Mouse (Mus musculus) heart, embryonic 14.5 days (tissue): Measurements from ENCODE around the gene Ptf1a. TPM values are rescaled to one million over a fixed set of nuclear protein-coding genes. Genes with fewer than 3 reads are reported as not detected.

Experiments
- ATAC-seq: fragments of 200-750 bp; cut with Nextera tagmentation; 2 replicates; pipeline ENCODE4 v1.8.0; 2017; ENCODE audit warnings: low read depth, moderate TSS enrichment; ENCODE audit not compliant: insufficient number of reproducible peaks, insufficient read depth, low FRiP score
- H3K27ac ChIP-seq, 2 experiments: fragments of 200-500 bp in 1 of 2; fragments of 300-500 bp in 1 of 2; sonication (generic) in 1 of 2; replicated peaks in 1 of 2; 2 replicates each; pipeline ENCODE4 v1.5.1; 2012 to 2014; ENCODE audit warnings: low read depth in 2 of 2, low read length in 2 of 2, control low read depth in 1 of 2, mild to moderate bottlenecking in 1 of 2, mixed read lengths in 1 of 2; ENCODE audit not compliant: control insufficient read depth in 1 of 2, insufficient read depth in 1 of 2
- H3K27me3 ChIP-seq: fragments of 300-500 bp; sonication (generic); 2 replicates; pipeline ENCODE4 v1.6.1; 2014; ENCODE audit warnings: mild to moderate bottlenecking, low read length, control low read depth; ENCODE audit not compliant: control insufficient read depth, insufficient read depth
- H3K36me3 ChIP-seq: fragments of 300-500 bp; sonication (generic); 2 replicates; pipeline ENCODE4 v1.6.1; 2014; ENCODE audit warnings: mild to moderate bottlenecking, control low read depth, low read length, mixed read lengths; ENCODE audit not compliant: control insufficient read depth, insufficient read depth
- H3K4me1 ChIP-seq, 2 experiments: fragments of 200-500 bp in 1 of 2; fragments of 300-500 bp in 1 of 2; sonication (generic) in 1 of 2; 2 replicates each; pipeline ENCODE4 v1.6.1; 2012 to 2014; ENCODE audit warnings: low read length in 2 of 2, control low read depth in 1 of 2, mixed read lengths in 1 of 2; ENCODE audit not compliant: control insufficient read depth in 2 of 2, insufficient read depth in 2 of 2
- H3K4me2 ChIP-seq: fragments of 300-500 bp; sonication (generic); 2 replicates; pipeline ENCODE4 v1.6.1; 2014; ENCODE audit warnings: mild to moderate bottlenecking, low read length
- H3K4me3 ChIP-seq, 2 experiments: fragments of 200-500 bp in 1 of 2; fragments of 300-500 bp in 1 of 2; sonication (generic) in 1 of 2; 2 replicates each; pipeline ENCODE4 v1.5.1; 2012 to 2014; ENCODE audit warnings: low read length in 2 of 2, mild to moderate bottlenecking in 2 of 2, control low read depth in 1 of 2, low read depth in 1 of 2, moderate library complexity in 1 of 2; ENCODE audit not compliant: control insufficient read depth in 1 of 2, insufficient read depth in 1 of 2
- H3K9ac ChIP-seq: fragments of 300-500 bp; sonication (generic); 2 replicates; pipeline ENCODE4 v1.6.1; 2014; ENCODE audit warnings: mild to moderate bottlenecking, low read length
- H3K9me3 ChIP-seq: fragments of 300-500 bp; sonication (generic); 2 replicates; pipeline ENCODE4 v1.6.1; 2016; ENCODE audit warnings: low read length, control low read depth; ENCODE audit not compliant: control insufficient read depth
- WGBS: fragments of 180-500 bp; shearing (Covaris S2); extraction: QIAGEN DNeasy Blood & Tissue Kit; methylation state at CpG from one replicate; pipeline ENCODE4 v1.1.7; 2014; 5-methylcytosine and 5-hydroxymethylcytosine counted together
- polyA plus RNA-seq: library from polyadenylated mRNA; unstranded; fragments of >200 nt; fragmentation: Nextera tagmentation; extraction: Ambion mirVana; gene quantifications from 2 replicates; pipeline ENCODE4 v1.2.1, GENCODE M21; 2014

Gene Ptf1a
- polyA plus RNA-seq, 1 experiment from 2014 or later = not detected

- Histone ChIP-seq H3K4me1 (peaks cover 0 to 5% of the 10 kb centered on the region in 2 experiments; a peak in 3 of 4 replicates), H3K9me3 (no peaks in the 10 kb centered on the region), H3K27ac (no peak overlapping the region), H3K4me3 (no peak overlapping the region), H3K9ac (no peak overlapping the region), H3K36me3 (no peaks in the 10 kb centered on the region), H3K27me3 (peaks cover 93% of the 10 kb centered on the region), H3K4me2 (no peak overlapping the region)
- WGBS = 4% methylated on average over 9 of the region's 9 CpGs
- no peak for ATAC-seq
Measured at GRCm38 (mm10) chr2:19444346-19444745, 1.1 kb upstream of the Ptf1a start.

GRCm38 (mm10) chr2:19445871-19446501 is 523 bp downstream of the Ptf1a start:
- Histone ChIP-seq H3K4me1 (peaks cover 0 to 5% of the 10 kb centered on the region in 2 experiments; a peak in 3 of 4 replicates), H3K9ac (no peak overlapping the region), H3K27me3 (peaks cover 98% of the 10 kb centered on the region), H3K27ac (no peak overlapping the region), H3K36me3 (no peaks in the 10 kb centered on the region), H3K9me3 (no peaks in the 10 kb centered on the region), H3K4me2 (peak overlapping the region; percentile 60), H3K4me3 (peak overlapping the region; percentile 4 to 32)
- ATAC-seq = no peak
- 1% methylated on average over 67 of the region's 67 CpGs for WGBS

DNA sequence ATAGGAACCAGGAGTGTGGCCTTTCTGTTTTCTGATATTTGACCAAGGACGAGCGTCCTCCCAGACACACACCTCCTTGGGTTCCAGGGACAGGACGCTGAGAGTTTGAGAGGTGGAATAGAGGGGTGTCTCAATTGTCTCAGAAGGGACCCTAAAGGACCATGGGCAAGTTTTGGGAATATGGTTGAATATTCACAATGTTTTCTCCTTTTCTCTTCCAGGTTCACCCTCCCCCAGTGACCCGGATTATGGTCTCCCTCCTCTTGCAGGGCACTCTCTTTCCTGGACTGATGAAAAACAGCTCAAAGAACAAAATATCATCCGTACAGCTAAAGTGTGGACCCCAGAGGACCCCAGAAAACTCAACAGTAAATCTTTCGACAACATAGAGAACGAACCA is 1.3 kb downstream of the Ptf1a start:
- H3K27me3 ChIP-seq = peaks cover 98% of the 10 kb centered on the region
- H3K4me3 ChIP-seq = no peak overlapping the region
- no peak overlapping the region for H3K27ac ChIP-seq
- no peak for ATAC-seq
- no peak overlapping the region for H3K4me2 ChIP-seq
- H3K4me1 ChIP-seq = peaks cover 0 to 5% of the 10 kb centered on the region in 2 experiments; a peak in 3 of 4 replicates
- no peak overlapping the region for H3K9ac ChIP-seq
- H3K36me3 ChIP-seq = no peaks in the 10 kb centered on the region
- H3K9me3 ChIP-seq = no peaks in the 10 kb centered on the region
- 7% methylated on average over 7 of the region's 7 CpGs for WGBS

DNA sequence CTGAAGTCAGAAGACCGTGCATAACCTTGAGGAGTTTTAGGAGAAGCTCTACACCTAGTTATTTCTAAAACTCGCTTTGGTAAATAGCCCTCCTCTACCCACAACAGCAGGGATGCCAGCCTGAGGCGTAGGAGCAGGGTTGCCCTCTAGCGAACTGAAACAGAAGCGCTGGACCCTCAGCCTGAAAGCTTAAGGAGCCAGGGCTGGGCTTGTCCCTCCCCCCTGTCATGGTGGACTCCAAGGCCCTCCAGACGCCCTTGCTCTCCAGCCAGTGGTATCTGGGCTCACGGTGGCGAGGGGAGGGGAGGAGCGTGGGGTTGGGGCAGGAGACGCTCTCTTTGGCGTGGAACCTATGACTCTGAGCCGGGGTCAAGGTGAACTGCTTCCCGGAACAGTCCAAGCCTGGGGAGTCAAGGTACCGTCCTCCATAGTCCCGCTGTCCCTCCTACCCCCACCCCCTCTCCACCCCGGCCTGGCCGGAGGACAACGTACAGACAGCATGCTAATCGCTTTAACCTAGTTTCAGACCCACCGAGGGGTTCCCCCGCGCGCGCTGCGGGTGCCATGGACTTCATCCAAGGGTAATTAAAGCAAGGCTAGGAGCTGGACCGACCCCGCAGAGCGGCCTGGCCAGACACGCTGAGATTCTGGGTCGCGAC is 2.7 kb downstream of the Ptf1a start:
- WGBS = 2% methylated on average over 29 of the region's 31 CpGs
- no peaks in the 10 kb centered on the region for H3K36me3 ChIP-seq

DNA sequence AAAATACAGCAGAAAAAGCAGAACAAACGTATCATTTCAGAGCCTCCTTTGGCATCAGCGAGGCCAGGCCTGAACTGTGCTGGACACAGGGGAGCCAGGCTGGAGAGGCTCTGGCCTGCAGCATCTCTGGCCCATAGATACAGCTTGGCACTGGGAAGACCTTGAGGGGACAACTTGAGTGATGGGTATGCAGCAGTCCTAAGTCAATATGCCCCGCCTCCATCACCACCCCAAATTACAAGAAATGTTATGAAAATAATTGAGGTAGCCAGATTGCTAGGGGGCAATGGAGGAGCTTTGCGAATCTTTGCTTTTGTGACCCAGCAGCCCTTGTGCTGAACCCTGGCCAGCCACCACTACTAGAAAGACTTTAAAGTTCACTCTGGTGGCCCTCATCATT is 3.8 kb downstream of the Ptf1a start:
- H3K4me2 ChIP-seq = no peak overlapping the region
- 48% methylated on average over 4 of the region's 4 CpGs for WGBS
- no peak overlapping the region for H3K9ac ChIP-seq
- H3K9me3 ChIP-seq = no peaks in the 10 kb centered on the region
- peaks cover 0 to 5% of the 10 kb centered on the region in 2 experiments; a peak in 3 of 4 replicates for H3K4me1 ChIP-seq
- no peak for ATAC-seq
- H3K36me3 ChIP-seq = no peaks in the 10 kb centered on the region
- H3K27ac ChIP-seq = no peak overlapping the region
- no peak overlapping the region for H3K4me3 ChIP-seq
- peaks cover 99% of the 10 kb centered on the region for H3K27me3 ChIP-seq

More for the DNA sequence above, 2.7 kb downstream of the Ptf1a start:
- peak; percentile 46; the same call in 1 of the 2 replicates for ATAC-seq
- Histone ChIP-seq H3K9ac (peak overlapping the region; percentile 5; the same call in 1 of the 2 replicates), H3K4me3 (peak overlapping the region; percentile 14 to 32), H3K27me3 (peaks cover 98% of the 10 kb centered on the region), H3K9me3 (no peaks in the 10 kb centered on the region), H3K4me1 (peaks cover 0 to 5% of the 10 kb centered on the region in 2 experiments; a peak in 3 of 4 replicates), H3K4me2 (peak overlapping the region; percentile 64), H3K27ac (no peak overlapping the region)

- Histone ChIP-seq H3K27me3 (peaks cover 100% of the 10 kb centered on the region), H3K36me3 (no peaks in the 10 kb centered on the region), H3K4me3 (no peak overlapping the region), H3K9me3 (no peaks in the 10 kb centered on the region), H3K9ac (no peak overlapping the region), H3K4me1 (no peaks in the 10 kb centered on the region), H3K4me2 (no peak overlapping the region), H3K27ac (no peak overlapping the region)
- 1% methylated on average over 19 of the region's 19 CpGs for WGBS
- ATAC-seq = no peak
Measured at GRCm38 (mm10) chr2:19452531-19453055, 7.1 kb downstream of the Ptf1a start.

DNA sequence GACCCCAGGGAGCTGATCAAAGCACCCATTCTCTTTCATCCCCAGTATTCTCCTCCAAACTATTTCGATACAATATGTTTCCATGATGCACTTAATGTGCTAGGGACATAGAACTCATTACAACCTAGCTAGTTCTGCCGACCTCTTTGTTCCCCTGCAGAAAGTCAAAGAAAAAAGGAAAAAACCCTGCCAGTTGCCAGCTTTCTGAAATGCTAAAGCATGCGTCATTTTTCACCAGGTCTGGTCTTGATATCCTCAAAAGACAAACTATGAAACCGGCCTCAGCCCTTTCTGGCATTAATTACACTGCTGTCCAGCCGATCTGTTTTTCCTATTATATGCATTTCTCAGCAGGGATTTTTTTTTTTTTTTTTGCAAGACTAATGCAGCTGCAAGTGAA is 9.8 kb downstream of the Ptf1a start:
- WGBS = 14% methylated on average over 5 of the region's 5 CpGs
- no peak overlapping the region for H3K4me2 ChIP-seq
- H3K9ac ChIP-seq = no peak overlapping the region
- H3K27me3 ChIP-seq = peaks cover 81% of the 10 kb centered on the region
- no peak for ATAC-seq
- no peaks in the 10 kb centered on the region for H3K4me1 ChIP-seq
- H3K27ac ChIP-seq = no peak overlapping the region
- no peaks in the 10 kb centered on the region for H3K9me3 ChIP-seq
- no peak overlapping the region for H3K4me3 ChIP-seq
- no peaks in the 10 kb centered on the region for H3K36me3 ChIP-seq
